Mouse (Mus musculus) midbrain, embryonic 13.5 days (tissue): ENCODE measurements around the gene Ccna2. TPM values are rescaled to one million over a fixed set of nuclear protein-coding genes. Genes with fewer than 3 reads are reported as not detected.

Source experiments
- ATAC-seq: fragments of 200-750 bp; cut with Nextera tagmentation; 2 replicates; pipeline ENCODE4 v1.8.0; 2017; ENCODE audit warnings: mild to moderate bottlenecking, moderate TSS enrichment, moderate library complexity
- H3K27ac ChIP-seq: fragments of 300-500 bp; sonication (generic); 2 replicates; pipeline ENCODE4 v1.5.1; 2015; ENCODE audit warnings: inconsistent platforms, mild to moderate bottlenecking, moderate library complexity
- H3K27me3 ChIP-seq: fragments of 300-500 bp; sonication (generic); 2 replicates; pipeline ENCODE4 v1.6.1; 2015; ENCODE audit warnings: mild to moderate bottlenecking, inconsistent platforms
- H3K36me3 ChIP-seq: fragments of 300-500 bp; sonication (generic); 2 replicates; pipeline ENCODE4 v1.6.1; 2015; ENCODE audit warnings: mild to moderate bottlenecking, inconsistent platforms
- H3K4me1 ChIP-seq: fragments of 300-500 bp; sonication (generic); replicated peaks from 2 replicates; pipeline ENCODE4 v1.6.1; 2015; ENCODE audit warnings: inconsistent platforms
- H3K4me2 ChIP-seq: fragments of 300-500 bp; sonication (generic); replicated peaks from 2 replicates; pipeline ENCODE4 v1.6.1; 2015; ENCODE audit warnings: moderate library complexity, mild to moderate bottlenecking, inconsistent platforms
- H3K4me3 ChIP-seq: fragments of 300-500 bp; sonication (generic); replicated peaks from 2 replicates; pipeline ENCODE4 v1.5.1; 2015; ENCODE audit warnings: mild to moderate bottlenecking, inconsistent platforms
- H3K9ac ChIP-seq: fragments of 300-500 bp; sonication (generic); replicated peaks from 2 replicates; pipeline ENCODE4 v1.6.1; 2015; ENCODE audit warnings: mild to moderate bottlenecking, inconsistent platforms
- H3K9me3 ChIP-seq: fragments of 300-500 bp; sonication (generic); 2 replicates; pipeline ENCODE4 v1.6.1; 2016; ENCODE audit warnings: mild to moderate bottlenecking, inconsistent platforms
- WGBS: fragments of 180-500 bp; shearing (Covaris S2); methylation state at CpG from one replicate; pipeline ENCODE4 v1.1.7; 2015; 5-methylcytosine and 5-hydroxymethylcytosine counted together
- polyA plus RNA-seq: library from polyadenylated mRNA; unstranded; fragments of >200 nt; fragmentation: Nextera tagmentation; extraction: Ambion mirVana; gene quantifications from 2 replicates; pipeline ENCODE4 v1.2.1, GENCODE M21; 2015

Gene Ccna2
- polyA plus RNA-seq, 1 experiment from 2014 or later, result 84.2 TPM

DNA sequence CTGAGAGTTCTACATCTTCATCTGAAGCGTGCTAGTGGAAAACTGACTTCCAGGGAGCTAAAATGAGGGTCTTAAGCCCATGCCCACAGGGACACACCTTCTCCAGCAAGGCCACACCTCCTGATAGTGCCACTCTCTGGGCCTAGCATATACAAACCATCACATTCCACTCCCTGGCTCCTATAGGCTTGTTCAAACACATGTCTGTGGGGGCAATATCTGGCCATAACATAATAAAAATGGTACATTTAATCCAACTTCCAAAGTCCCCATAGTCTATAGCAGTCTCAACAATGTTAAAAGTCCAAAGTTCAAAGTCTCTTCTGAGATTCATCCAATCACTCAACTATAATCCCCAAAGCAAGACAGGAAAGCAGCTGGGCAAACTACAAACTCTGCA, 14.3 kb downstream of the Ccna2 start:
- no peak overlapping the region for H3K27ac ChIP-seq
- H3K4me2 ChIP-seq, result no peak overlapping the region
- H3K4me3 ChIP-seq, result no peak overlapping the region
- no peaks in the 10 kb centered on the region for H3K9me3 ChIP-seq
- WGBS, result 97% methylated on average over 1 of the region's 1 CpGs
- H3K36me3 ChIP-seq, result peaks cover 75% of the 10 kb centered on the region
- no peak for ATAC-seq
- H3K4me1 ChIP-seq, result peaks cover 9% of the 10 kb centered on the region
- no peak overlapping the region for H3K9ac ChIP-seq
- no peaks in the 10 kb centered on the region for H3K27me3 ChIP-seq

DNA sequence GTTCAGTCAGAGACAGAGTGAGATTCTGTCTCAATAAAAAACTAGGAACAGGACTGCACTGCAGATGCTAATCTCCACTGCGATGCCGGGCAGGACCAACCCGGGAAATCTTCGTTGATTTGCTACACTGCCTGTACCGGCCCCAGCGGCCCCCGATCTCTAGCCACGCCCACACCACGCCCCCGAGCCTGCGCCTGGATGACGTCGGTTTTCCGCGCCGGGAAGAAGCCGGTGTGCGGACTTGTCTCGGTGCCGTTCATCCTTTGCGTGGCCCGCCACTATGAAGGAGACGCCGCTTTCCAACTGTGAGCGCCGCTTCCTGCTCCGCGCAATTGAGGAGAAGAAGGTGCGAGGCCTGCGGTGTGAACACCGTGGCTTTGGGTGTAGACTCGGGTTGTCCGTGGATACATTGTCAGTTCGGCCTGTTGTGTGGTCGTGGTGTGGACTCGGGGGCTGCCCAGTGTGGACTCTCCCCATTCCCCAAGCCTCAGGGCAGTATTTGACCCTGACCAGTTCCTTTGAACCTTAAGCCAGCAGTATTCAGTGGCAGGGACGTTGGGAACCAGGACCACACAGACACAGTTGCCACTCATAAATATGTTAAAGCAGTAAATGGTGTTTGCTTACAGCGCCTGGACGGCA, 19.4 kb downstream of the Ccna2 start, which contains the start of gene Exosc9:
Gene Exosc9 (plus strand): TSS at position 201 of the 642 bp plus-strand sequence.
- no peaks in the 10 kb centered on the region for H3K9me3 ChIP-seq
- no peaks in the 10 kb centered on the region for H3K27me3 ChIP-seq
- H3K4me2 ChIP-seq, result peak within 1 kb of the TSS; percentile 65
- peak within 1 kb of the TSS; percentile 79 for H3K27ac ChIP-seq
- peak within 1 kb of the TSS; percentile 69 for H3K4me3 ChIP-seq
- peak within 1 kb of the TSS; percentile 78 for H3K9ac ChIP-seq
- H3K4me1 ChIP-seq, result peaks cover 20% of the 10 kb centered on the region
- peaks cover 34% of the 10 kb centered on the region for H3K36me3 ChIP-seq
- WGBS, result under 1% methylated on average over 39 of the region's 39 CpGs
- peak; percentile 98 for ATAC-seq

DNA sequence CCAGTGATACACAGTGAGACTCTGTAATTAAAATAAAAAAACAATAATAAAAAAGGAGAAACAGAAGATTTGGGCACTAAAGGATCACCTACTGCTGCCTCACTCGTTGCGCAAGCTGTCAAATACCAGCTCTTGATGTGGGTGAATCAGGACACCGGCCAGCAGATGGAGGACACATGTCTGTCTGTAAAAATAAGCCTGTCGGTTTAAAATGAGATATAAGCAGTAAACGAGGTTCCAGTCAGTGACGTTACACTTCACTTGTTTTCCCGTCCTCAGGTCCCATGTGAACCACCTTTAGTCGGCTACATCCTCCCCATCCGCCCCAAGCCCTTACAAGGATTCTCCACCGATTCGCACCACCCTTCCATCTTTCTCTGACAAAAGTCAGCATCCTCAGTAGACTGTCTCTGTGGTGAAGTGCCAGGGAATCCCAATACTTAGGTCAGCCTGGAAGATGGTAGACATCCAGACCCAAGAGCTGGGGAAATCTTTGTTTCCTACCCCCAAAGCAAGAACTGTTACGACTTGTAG, 20.0 kb downstream of the Ccna2 start:
- H3K27ac ChIP-seq, result peak overlapping the region; percentile 79

DNA sequence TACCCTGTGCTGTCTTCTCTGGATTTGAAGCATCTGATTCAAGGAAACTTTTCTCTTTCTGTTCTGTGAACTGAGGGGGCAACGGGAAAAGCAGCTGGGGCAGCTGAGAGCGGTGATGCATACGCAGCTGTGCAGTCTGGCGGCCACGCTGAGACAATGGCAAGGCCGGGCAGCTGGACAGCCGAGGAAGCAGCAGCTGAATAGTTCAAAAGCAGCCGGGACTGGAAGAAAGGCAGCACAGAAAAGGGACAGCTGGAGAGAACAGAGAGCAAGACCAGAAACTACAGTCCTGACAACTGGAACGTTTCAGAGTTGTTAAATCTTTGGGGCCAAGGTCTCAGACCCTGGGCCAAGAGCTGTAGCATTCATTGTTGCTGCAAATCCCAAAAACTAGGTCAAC, 20.6 kb downstream of the Ccna2 start:
- Histone ChIP-seq H3K36me3 (peaks cover 23% of the 10 kb centered on the region), H3K4me1 (peaks cover 20% of the 10 kb centered on the region), H3K4me3 (peak overlapping the region; percentile 69), H3K4me2 (peak overlapping the region; percentile 65), H3K9me3 (no peaks in the 10 kb centered on the region), H3K9ac (peak overlapping the region; percentile 78), H3K27me3 (no peaks in the 10 kb centered on the region), H3K27ac (peak overlapping the region; percentile 79)
- ATAC-seq, result peak; percentile 34
- WGBS, result under 1% methylated on average over 9 of the region's 9 CpGs

More for the DNA sequence above, 20.0 kb downstream of the Ccna2 start:
- H3K36me3 ChIP-seq, result peaks cover 28% of the 10 kb centered on the region
- H3K4me2 ChIP-seq, result peak overlapping the region; percentile 65
- peaks cover 20% of the 10 kb centered on the region for H3K4me1 ChIP-seq
- peak; percentile 79 for ATAC-seq
- H3K27me3 ChIP-seq, result no peaks in the 10 kb centered on the region
- WGBS, result 13% methylated on average over 12 of the region's 12 CpGs
- no peaks in the 10 kb centered on the region for H3K9me3 ChIP-seq
- H3K9ac ChIP-seq, result peak overlapping the region; percentile 78
- peak overlapping the region; percentile 69 for H3K4me3 ChIP-seq

DNA sequence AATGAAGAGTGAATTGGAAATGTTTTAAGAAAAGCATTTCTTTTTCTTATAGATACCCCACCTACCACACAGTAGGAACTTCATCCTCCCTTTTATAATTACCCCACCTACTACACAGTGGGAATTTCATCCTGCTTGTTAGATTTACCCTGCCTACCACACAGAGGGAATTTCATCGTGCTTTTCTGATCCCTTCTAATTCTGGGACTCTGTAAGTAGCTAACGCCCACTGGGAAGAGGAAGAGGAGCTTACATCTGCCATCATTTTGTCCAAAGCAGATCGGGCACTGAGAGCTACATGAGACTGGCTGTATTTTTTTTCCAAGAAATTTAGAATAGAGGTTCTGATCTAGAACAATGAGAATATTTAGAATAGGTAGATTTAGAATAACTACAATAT, 27.0 kb downstream of the Ccna2 start:
- Histone ChIP-seq H3K27me3 (no peaks in the 10 kb centered on the region), H3K27ac (no peak overlapping the region), H3K36me3 (no peaks in the 10 kb centered on the region), H3K4me1 (no peaks in the 10 kb centered on the region), H3K9me3 (no peaks in the 10 kb centered on the region), H3K4me2 (no peak overlapping the region), H3K9ac (no peak overlapping the region), H3K4me3 (no peak overlapping the region)
- no peak for ATAC-seq
- WGBS, result 79% methylated on average over 3 of the region's 3 CpGs

DNA sequence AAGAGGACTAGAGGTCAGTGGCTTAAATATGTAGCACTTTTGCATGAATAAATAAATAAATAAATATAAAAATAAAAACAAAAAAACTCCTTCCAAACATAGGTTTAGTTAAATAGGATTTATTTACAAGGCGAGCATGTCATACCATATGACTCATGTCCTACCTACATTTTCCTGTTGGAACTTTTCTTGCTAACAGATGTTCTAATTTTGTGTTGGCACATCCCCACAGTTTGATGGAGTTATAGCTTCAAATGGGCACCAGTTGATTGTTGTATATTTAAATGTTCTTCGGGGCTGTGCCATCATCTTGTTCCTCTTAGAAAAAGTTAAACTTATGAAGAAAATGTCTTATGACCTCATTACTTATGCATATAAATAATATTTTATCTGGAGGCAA, 30.6 kb downstream of the Ccna2 start:
- ATAC-seq, result no peak
- H3K27me3 ChIP-seq, result no peaks in the 10 kb centered on the region
- H3K4me1 ChIP-seq, result no peaks in the 10 kb centered on the region
- H3K4me3 ChIP-seq, result no peak overlapping the region
- H3K4me2 ChIP-seq, result no peak overlapping the region
- no peak overlapping the region for H3K27ac ChIP-seq
- WGBS, result 90% methylated on average over 2 of the region's 2 CpGs
- no peaks in the 10 kb centered on the region for H3K36me3 ChIP-seq
- H3K9me3 ChIP-seq, result no peaks in the 10 kb centered on the region
- no peak overlapping the region for H3K9ac ChIP-seq

DNA sequence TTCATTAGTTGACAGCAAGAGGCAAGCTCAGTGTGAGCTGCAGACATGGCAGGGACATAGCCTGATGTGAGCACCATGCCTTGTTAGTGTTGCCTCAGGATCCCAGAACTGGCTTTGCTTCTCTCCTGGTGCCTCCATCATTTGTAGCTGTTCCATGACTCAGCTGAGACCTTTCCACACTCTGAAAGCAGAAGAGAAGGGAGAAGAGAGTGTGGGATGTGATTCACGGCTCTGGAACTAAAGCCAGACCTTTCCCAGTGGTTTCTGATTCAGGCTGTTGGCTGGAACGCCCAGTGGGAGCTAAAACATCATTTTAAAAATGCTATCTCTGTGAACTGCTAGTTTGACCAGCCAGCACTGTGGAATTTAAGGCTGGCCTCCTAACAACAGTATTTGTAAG, 31.2 kb downstream of the Ccna2 start:
- H3K4me2 ChIP-seq, result no peak overlapping the region
- no peak overlapping the region for H3K4me3 ChIP-seq
- 81% methylated on average over 2 of the region's 2 CpGs for WGBS
- H3K9ac ChIP-seq, result no peak overlapping the region
- no peak overlapping the region for H3K27ac ChIP-seq
- no peaks in the 10 kb centered on the region for H3K27me3 ChIP-seq
- H3K9me3 ChIP-seq, result no peaks in the 10 kb centered on the region
- no peak for ATAC-seq
- H3K4me1 ChIP-seq, result no peaks in the 10 kb centered on the region
- H3K36me3 ChIP-seq, result no peaks in the 10 kb centered on the region

DNA sequence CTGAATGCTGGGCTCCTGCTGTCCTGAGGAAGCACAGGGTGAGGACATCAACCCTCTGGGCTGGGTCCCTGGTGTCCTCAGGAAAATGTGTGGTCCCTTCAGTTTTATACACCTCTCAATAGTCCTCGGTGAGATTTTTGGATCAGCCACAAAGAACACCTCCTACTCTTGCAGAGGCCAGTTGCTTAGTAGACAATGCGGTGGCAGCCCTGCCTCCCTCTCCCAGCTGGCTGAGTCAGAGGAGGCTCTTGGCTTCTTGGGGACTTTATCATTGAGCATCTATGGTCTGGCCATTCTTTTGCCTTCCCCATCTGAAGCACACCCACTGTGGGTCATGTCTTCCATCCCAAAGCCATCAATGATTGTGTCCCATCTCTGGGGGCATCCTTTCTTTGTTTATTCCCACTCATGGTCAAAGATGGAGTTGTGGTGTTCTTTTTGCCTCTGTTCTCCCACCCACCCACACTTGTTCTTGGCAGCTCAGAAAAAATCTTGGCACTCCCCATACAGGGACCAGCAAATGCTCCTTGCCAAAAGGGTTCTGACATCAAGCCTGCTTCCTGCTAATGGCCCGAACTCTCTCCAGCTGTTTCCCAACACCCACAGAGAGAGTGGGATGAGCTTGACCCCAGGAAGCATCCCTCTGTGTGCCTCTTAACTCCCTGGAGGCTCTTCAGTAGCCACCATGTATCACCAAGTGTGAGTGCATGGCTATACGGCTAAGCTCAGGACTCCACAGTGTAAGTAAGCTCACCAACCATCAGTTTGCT, 34.1 kb downstream of the Ccna2 start:
- 87% methylated on average over 4 of the region's 4 CpGs for WGBS
- Histone ChIP-seq H3K4me3 (no peak overlapping the region), H3K36me3 (no peaks in the 10 kb centered on the region), H3K27me3 (0 out of 2 replicates have a peak, but pooled peaks cover 1% of the 10 kb centered on the region), H3K27ac (no peak overlapping the region), H3K9ac (no peak overlapping the region), H3K4me2 (no peak overlapping the region), H3K9me3 (no peaks in the 10 kb centered on the region), H3K4me1 (0 out of 2 replicates have a peak, but pooled peaks cover 5% of the 10 kb centered on the region)
- ATAC-seq, result no peak

DNA sequence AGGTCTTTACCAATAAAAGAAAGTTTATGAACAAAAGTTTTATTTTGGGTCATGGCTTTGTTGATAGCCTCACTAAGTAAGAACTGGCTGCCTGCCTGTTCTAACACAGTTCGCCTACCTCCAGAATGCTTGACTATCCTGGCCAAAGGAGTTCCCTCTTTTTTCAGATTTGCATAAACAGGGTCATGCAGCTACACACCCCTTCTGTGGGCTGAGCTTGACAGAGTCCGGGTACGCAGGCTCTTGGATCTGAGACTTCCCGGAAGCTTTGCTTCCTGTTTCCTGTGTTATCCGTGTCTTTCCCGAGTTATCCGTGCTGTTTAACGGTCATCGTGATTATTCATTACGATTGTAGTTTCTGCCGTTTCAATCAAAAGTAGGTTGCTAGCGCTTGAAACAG, 35.9 kb downstream of the Ccna2 start:
- Histone ChIP-seq H3K27me3 (peaks cover 14% of the 10 kb centered on the region; the same call in 1 of the 2 replicates), H3K36me3 (no peaks in the 10 kb centered on the region), H3K4me2 (no peak overlapping the region), H3K9me3 (no peaks in the 10 kb centered on the region), H3K27ac (no peak overlapping the region), H3K4me1 (0 out of 2 replicates have a peak, but pooled peaks cover 12% of the 10 kb centered on the region), H3K9ac (no peak overlapping the region), H3K4me3 (no peak overlapping the region)
- ATAC-seq, result no peak
- 93% methylated on average over 12 of the region's 12 CpGs for WGBS

DNA sequence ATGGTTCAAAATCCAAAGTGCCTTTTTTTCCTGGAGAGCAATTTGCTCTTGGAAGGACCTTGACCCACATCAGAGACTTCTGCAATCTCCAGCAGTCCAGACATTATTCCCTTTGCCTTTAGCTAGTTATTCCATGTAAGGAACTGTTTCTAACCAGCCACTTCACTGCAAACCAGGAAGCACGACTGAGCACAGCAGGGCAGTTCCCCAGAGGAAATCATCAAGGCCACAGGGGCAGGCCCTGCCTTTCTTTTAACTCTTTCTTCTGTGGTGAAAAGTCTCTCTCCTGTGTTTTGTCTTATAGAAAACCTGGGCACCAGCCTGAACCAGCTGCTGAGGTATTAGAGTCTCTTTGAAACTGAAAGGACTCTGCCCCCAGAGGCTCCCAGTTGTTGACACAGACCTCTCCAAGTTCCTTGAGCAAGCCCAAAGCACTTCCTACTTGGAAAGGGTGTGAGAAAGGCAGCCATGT, 38.7 kb downstream of the Ccna2 start:
- H3K9ac ChIP-seq, result no peak overlapping the region
- no peaks in the 10 kb centered on the region for H3K9me3 ChIP-seq
- H3K4me2 ChIP-seq, result no peak overlapping the region
- no peak overlapping the region for H3K4me3 ChIP-seq
- 4% methylated on average over 1 of the region's 1 CpGs for WGBS
- no peak overlapping the region for H3K27ac ChIP-seq
- no peak for ATAC-seq
- 0 out of 2 replicates have a peak, but pooled peaks cover 12% of the 10 kb centered on the region for H3K4me1 ChIP-seq
- no peaks in the 10 kb centered on the region for H3K36me3 ChIP-seq
- peaks cover 14% of the 10 kb centered on the region; the same call in 1 of the 2 replicates for H3K27me3 ChIP-seq

DNA sequence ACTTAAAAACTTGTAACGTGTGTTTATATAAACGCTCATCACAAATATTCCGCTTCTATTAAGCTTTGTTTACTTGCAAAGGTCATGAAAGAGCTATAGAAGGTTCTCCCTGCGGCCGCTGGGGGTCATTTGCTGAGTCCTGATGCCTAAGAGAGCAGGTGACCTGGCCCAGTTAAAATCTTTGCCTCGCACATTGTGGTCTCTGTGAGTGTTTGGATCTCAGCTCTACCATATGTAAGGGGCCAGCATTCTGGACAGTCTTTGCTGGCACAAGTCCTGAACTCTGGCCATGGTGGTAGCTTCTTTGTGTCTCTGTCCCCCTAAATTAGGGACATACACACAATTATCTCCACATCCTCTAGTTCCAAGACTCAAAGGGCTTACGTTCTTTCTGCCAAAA, 39.2 kb downstream of the Ccna2 start:
- no peak overlapping the region for H3K27ac ChIP-seq
- H3K27me3 ChIP-seq, result peaks cover 14% of the 10 kb centered on the region; the same call in 1 of the 2 replicates
- no peak for ATAC-seq
- H3K4me2 ChIP-seq, result no peak overlapping the region
- H3K9ac ChIP-seq, result no peak overlapping the region
- no peak overlapping the region for H3K4me3 ChIP-seq
- 0 out of 2 replicates have a peak, but pooled peaks cover 12% of the 10 kb centered on the region for H3K4me1 ChIP-seq
- H3K36me3 ChIP-seq, result no peaks in the 10 kb centered on the region
- 38% methylated on average over 7 of the region's 7 CpGs for WGBS
- H3K9me3 ChIP-seq, result no peaks in the 10 kb centered on the region
